Mouse (Mus musculus) layer of hippocampus, adult 18-20 months (tissue): ENCODE data around the gene Ncoa5. TPM values are rescaled to one million over a fixed set of nuclear protein-coding genes. Genes with fewer than 3 reads are reported as not detected.
A peak's percentile ranks its signal among the peaks of the same experiment; 100 is the strongest.

Experiments
- DNase-seq, 2 experiments: peaks; one replicate each; pipeline ENCODE4 v3.0.0; 2022; ENCODE audit warnings: low spot score in 2 of 2
- total RNA-seq, 2 experiments: library from RNA; stranded (reverse); gene quantifications; 2 replicates each; pipeline ENCODE4 v1.2.3; 2021

The Ncoa5 gene
- total RNA-seq, 2 experiments from 2014 or later, result 57.0 to 59.2 TPM

- peak in 1 of 2 experiments; percentile 26 for DNase-seq
Observed at GRCm38 (mm10) chr2:164996848-164997720, 37.6 kb downstream of the Ncoa5 start.

GRCm38 (mm10) chr2:164995976-164996375, 38.7 kb downstream of the Ncoa5 start:
- peak in 1 of 2 experiments; percentile 47 for DNase-seq

GRCm38 (mm10) chr2:164994659-164995428, 39.8 kb downstream of the Ncoa5 start:
- DNase-seq, result peak; percentile 54 to 73

- peak in 1 of 2 experiments; percentile 39 for DNase-seq
Observed at GRCm38 (mm10) chr2:164994156-164994555, 40.5 kb downstream of the Ncoa5 start.

GRCm38 (mm10) chr2:164991808-164992207, 42.9 kb downstream of the Ncoa5 start:
- DNase-seq, result no peak

GRCm38 (mm10) chr2:164991111-164991510, 43.6 kb downstream of the Ncoa5 start:
- DNase-seq, result no peak

GRCm38 (mm10) chr2:164988777-164989176, 45.9 kb downstream of the Ncoa5 start:
- no peak for DNase-seq

GRCm38 (mm10) chr2:164986371-164987027, 48.2 kb downstream of the Ncoa5 start:
- no peak for DNase-seq

GRCm38 (mm10) chr2:164985962-164986361, 48.7 kb downstream of the Ncoa5 start:
- DNase-seq, result no peak

- DNase-seq, result no peak
Observed at GRCm38 (mm10) chr2:164979749-164980148, 54.9 kb downstream of the Ncoa5 start.

GRCm38 (mm10) chr2:164975611-164976010, 59.1 kb downstream of the Ncoa5 start:
- no peak for DNase-seq

GRCm38 (mm10) chr2:164972646-164973045, 62.0 kb downstream of the Ncoa5 start:
- no peak for DNase-seq

GRCm38 (mm10) chr2:164970631-164971196, 64.0 kb downstream of the Ncoa5 start:
- peak; percentile 67 to 71 for DNase-seq

- peak; percentile 44 to 73 for DNase-seq
Observed at GRCm38 (mm10) chr2:164969348-164969781, 65.3 kb downstream of the Ncoa5 start.

GRCm38 (mm10) chr2:164968451-164968851, 66.2 kb downstream of the Ncoa5 start:
- peak; percentile 47 to 66 for DNase-seq

- peak; percentile 78 to 82 for DNase-seq
Observed at GRCm38 (mm10) chr2:164967761-164968440, 66.8 kb downstream of the Ncoa5 start.

GRCm38 (mm10) chr2:164967193-164967592, 67.5 kb downstream of the Ncoa5 start:
- peak in 1 of 2 experiments; percentile 46 for DNase-seq

- no peak for DNase-seq
Observed at GRCm38 (mm10) chr2:164966381-164966780, 68.3 kb downstream of the Ncoa5 start.

- DNase-seq, result no peak
Observed at GRCm38 (mm10) chr2:164964981-164965380, 69.7 kb downstream of the Ncoa5 start.

GRCm38 (mm10) chr2:164964242-164964894, 70.3 kb downstream of the Ncoa5 start:
- DNase-seq, result peak; percentile 74 to 79
